In genomic region chr2:32363376-32364106, GRCm38 (mm10) we compare ENCODE assay signal across 8 mouse cellular contexts. TPM values are rescaled to one million over a fixed set of nuclear protein-coding genes. Genes with fewer than 3 reads are reported as not detected.
A peak's percentile ranks its signal among the peaks of the same experiment; 100 is the strongest.
DNase-seq lines count a peak whose midpoint lies in the region; ATAC-seq and TF ChIP-seq lines count a peak whose summit lies in the region.

No protein-coding gene starts in this region.

- H3K36me3 ChIP-seq in spleen, adult 2 months (ENCODE audit: control insufficient read depth, insufficient read depth, low read length), result peaks cover 8% of the 10 kb centered on the region
- H3K36me3 ChIP-seq in liver, embryonic 12.5 days, result peaks cover 42% of the 10 kb centered on the region

- H3K27me3 ChIP-seq in spleen, adult 2 months (ENCODE audit: control insufficient read depth, insufficient read depth, low read length), result no peaks in the 10 kb centered on the region
- H3K27me3 ChIP-seq in liver, embryonic 12.5 days (replicated peaks), result no peaks in the 10 kb centered on the region

- no peaks in the 10 kb centered on the region for H3K9me3 ChIP-seq in liver, embryonic 12.5 days (replicated peaks)

- peak overlapping the region; percentile 84 for H3K4me3 ChIP-seq in spleen, adult 2 months (ENCODE audit: extremely low read depth, insufficient read depth, insufficient read length)
- H3K4me3 ChIP-seq in liver, embryonic 12.5 days, result peak overlapping the region; percentile 78

- H3K27ac ChIP-seq in spleen, adult 2 months (ENCODE audit: insufficient read depth, low read length), result peak overlapping the region; percentile 68
- peak overlapping the region; percentile 93 for H3K27ac ChIP-seq in liver, embryonic 12.5 days

- H3K4me2 ChIP-seq in liver, embryonic 12.5 days, result peak overlapping the region; percentile 93

- DNase-seq in spleen, adult 2 months (ENCODE audit: low read depth in 1 of 2, low spot score in 2 of 2), result no peak
- DNase-seq in spleen, postnatal 14 days (ENCODE audit: low spot score in 2 of 2), result no peak
- DNase-seq in layer of hippocampus, adult 8-10 months (ENCODE audit: low spot score in 2 of 2), result no peak
- no peak for DNase-seq in ovary, postnatal 36 days (ENCODE audit: low spot score)

- peak; percentile 26 for ATAC-seq in common myeloid progenitor, adult 5-6 weeks (replicated peaks; ENCODE audit: low read depth, poor library complexity, severe bottlenecking)
- ATAC-seq in hematopoietic stem cell, adult 5-6 weeks (replicated peaks in 1 of 2; ENCODE audit: insufficient read depth in 1 of 2, low FRiP score in 2 of 2, low TSS enrichment in 1 of 2, low read depth in 1 of 2, poor library complexity in 2 of 2, severe bottlenecking in 2 of 2), result peak; percentile 16 to 50; a peak in 3 of 4 replicates
- peak; percentile 50 for ATAC-seq in liver, embryonic 12.5 days
- ATAC-seq in monocyte, adult 5-6 weeks (replicated peaks; ENCODE audit: insufficient number of reproducible peaks, low FRiP score, low TSS enrichment, poor library complexity, severe bottlenecking), result peak; percentile 18; the same call in 1 of the 2 replicates

- H3K4me1 ChIP-seq in spleen, adult 2 months (ENCODE audit: control insufficient read depth, insufficient read depth, insufficient read length), result peaks cover 3% of the 10 kb centered on the region; the same call in 1 of the 2 replicates
- peaks cover 33% of the 10 kb centered on the region for H3K4me1 ChIP-seq in liver, embryonic 12.5 days

- WGBS in spleen, adult 2 months, result 11% methylated on average over 19 of the region's 19 CpGs
- 10% methylated on average over 19 of the region's 19 CpGs for WGBS in liver, embryonic 12.5 days (ENCODE audit: insufficient replicate concordance)

- TF ChIP-seq CTCF in spleen, adult 2 months (IDR thresholded peaks at IDR 0.05; ENCODE audit: extremely low read depth, insufficient read depth, insufficient read length, insufficient replicate concordance), result no peak

- no peak for TF ChIP-seq POLR2A in spleen, adult 2 months (IDR thresholded peaks at IDR 0.05; ENCODE audit: low read depth, low read length)

- H3K9ac ChIP-seq in liver, embryonic 12.5 days, result peak overlapping the region; percentile 85

RNA-seq across cellular contexts. Expression of gene Dnm1, which starts 10.4 kb away (rescaled TPM):
- polyA plus RNA-seq in spleen, adult 2 months (2012; rRNA removed), result 20.4 and 22.1 TPM in 2 replicates
- total RNA-seq in common myeloid progenitor, adult 5-6 weeks (2017), result not detected in 2 replicates
- total RNA-seq in hematopoietic stem cell, adult 5-6 weeks (2017), result not detected in 2 replicates
- 2.4 and 3.1 TPM in 2 replicates for polyA plus RNA-seq in liver, embryonic 12.5 days (2016; fragmentation: Nextera tagmentation; extraction: Ambion mirVana)
- total RNA-seq in monocyte, adult 5-6 weeks (2017), result not detected in 3 replicates
- 1,000 to 10,000 TPM; 1,146 to 1,253 (median 1,200) TPM for total RNA-seq in layer of hippocampus, adult 8-10 months (2022)

RNA-seq across cellular contexts. Expression of gene Ciz1, which starts 11.4 kb away (rescaled TPM):
- polyA plus RNA-seq in spleen, adult 2 months (2012; rRNA removed), result 252 and 324 TPM in 2 replicates
- 64.1 and 76.5 TPM in 2 replicates for total RNA-seq in common myeloid progenitor, adult 5-6 weeks (2017)
- total RNA-seq in hematopoietic stem cell, adult 5-6 weeks (2017), result 76.7 and 78.2 TPM in 2 replicates
- polyA plus RNA-seq in liver, embryonic 12.5 days (2016; fragmentation: Nextera tagmentation; extraction: Ambion mirVana), result 24.8 and 27.1 TPM in 2 replicates
- 47.7 to 111 TPM (median 96.8 TPM) in 3 replicates for total RNA-seq in monocyte, adult 5-6 weeks (2017)
- 100 to 1,000 TPM in 1 of 4 experiments, 10 to 100 TPM in 3; 82.9 to 103 (median 90.5) TPM for total RNA-seq in layer of hippocampus, adult 8-10 months (2022)

RNA-seq across cellular contexts. Expression of gene 1110008P14Rik, which starts 18.2 kb away (rescaled TPM):
- polyA plus RNA-seq in spleen, adult 2 months (2012; rRNA removed), result 86.8 and 149 TPM in 2 replicates
- 2.1 and 6.5 TPM in 2 replicates for total RNA-seq in common myeloid progenitor, adult 5-6 weeks (2017)
- 2.5 and 6.8 TPM in 2 replicates for total RNA-seq in hematopoietic stem cell, adult 5-6 weeks (2017)
- polyA plus RNA-seq in liver, embryonic 12.5 days (2016; fragmentation: Nextera tagmentation; extraction: Ambion mirVana), result 36.2 and 40.6 TPM in 2 replicates
- 9.7 to 24.0 TPM (median 21.3 TPM) in 3 replicates for total RNA-seq in monocyte, adult 5-6 weeks (2017)
- 100 to 1,000 TPM; 144 to 174 (median 164) TPM for total RNA-seq in layer of hippocampus, adult 8-10 months (2022)

RNA-seq across cellular contexts. Expression of gene Lcn2, which starts 24.5 kb away (rescaled TPM):
- 52.9 and 70.2 TPM in 2 replicates for polyA plus RNA-seq in spleen, adult 2 months (2012; rRNA removed)
- total RNA-seq in common myeloid progenitor, adult 5-6 weeks (2017), result 17.2 and 22.0 TPM in 2 replicates
- total RNA-seq in hematopoietic stem cell, adult 5-6 weeks (2017), result 91.4 and 276 TPM in 2 replicates
- 15.2 and 17.7 TPM in 2 replicates for polyA plus RNA-seq in liver, embryonic 12.5 days (2016; fragmentation: Nextera tagmentation; extraction: Ambion mirVana)
- total RNA-seq in monocyte, adult 5-6 weeks (2017), result 1.6 TPM in 1 of 3 replicates, not detected in the others
- 1 to 10 TPM in 2 of 4 experiments, under 1 TPM in 1, not detected in 1; 0.35 to 2.8 (median 2.0) TPM for total RNA-seq in layer of hippocampus, adult 8-10 months (2022)

RNA-seq across cellular contexts. Expression of gene Ptges2, which starts 32.2 kb away (rescaled TPM):
- 10.0 and 12.2 TPM in 2 replicates for polyA plus RNA-seq in spleen, adult 2 months (2012; rRNA removed)
- total RNA-seq in common myeloid progenitor, adult 5-6 weeks (2017), result 7.1 and 8.6 TPM in 2 replicates
- total RNA-seq in hematopoietic stem cell, adult 5-6 weeks (2017), result 3.5 and 8.7 TPM in 2 replicates
- 19.3 and 21.1 TPM in 2 replicates for polyA plus RNA-seq in liver, embryonic 12.5 days (2016; fragmentation: Nextera tagmentation; extraction: Ambion mirVana)
- 2.2 to 7.0 TPM (median 3.6 TPM) in 3 replicates for total RNA-seq in monocyte, adult 5-6 weeks (2017)
- total RNA-seq in layer of hippocampus, adult 8-10 months (2022), result 10 to 100 TPM; 36.5 to 40.0 (median 38.2) TPM

Comparison
In these comparisons a context has a peak if more than half of its experiments do, and no peak if none do; other contexts are left out.
1. RNA of gene Dnm1, which starts 10.4 kb away (total RNA-seq): 1,146 to 1,253 TPM in layer of hippocampus, adult 8-10 months; not detected in common myeloid progenitor, adult 5-6 weeks, not detected in hematopoietic stem cell, adult 5-6 weeks and not detected in monocyte, adult 5-6 weeks; every median in the first group is over 100 times any median in the second.
2. Peak in every context shown above with its lines, with median percentiles within 50 percentile points of each other: ATAC-seq.